Mouse (Mus musculus): Measurements from ENCODE around the gene Dcxr.
"Not testable (repeated sequence)": the region's sequence is repeated elsewhere in the genome, so short reads cannot be mapped to it uniquely, and the experiment has no call there.

Gene Dcxr

GRCm38 (mm10) chr11:120707969-120708368 lies 19.1 kb downstream of the Dcxr start:
- no peak for ATAC-seq (ENCODE audit: low TSS enrichment)

- no peak for ATAC-seq (ENCODE audit: low TSS enrichment)
Observed at GRCm38 (mm10) chr11:120707225-120707624, 19.9 kb downstream of the Dcxr start.

- no peak for ATAC-seq (ENCODE audit: low TSS enrichment)
Observed at GRCm38 (mm10) chr11:120706120-120706519, 21.0 kb downstream of the Dcxr start.

- ATAC-seq (ENCODE audit: low TSS enrichment): no peak
Observed at GRCm38 (mm10) chr11:120704486-120705325, 22.4 kb downstream of the Dcxr start.

GRCm38 (mm10) chr11:120703696-120704454 lies 23.2 kb downstream of the Dcxr start:
- no peak for ATAC-seq (ENCODE audit: low TSS enrichment)

DNA sequence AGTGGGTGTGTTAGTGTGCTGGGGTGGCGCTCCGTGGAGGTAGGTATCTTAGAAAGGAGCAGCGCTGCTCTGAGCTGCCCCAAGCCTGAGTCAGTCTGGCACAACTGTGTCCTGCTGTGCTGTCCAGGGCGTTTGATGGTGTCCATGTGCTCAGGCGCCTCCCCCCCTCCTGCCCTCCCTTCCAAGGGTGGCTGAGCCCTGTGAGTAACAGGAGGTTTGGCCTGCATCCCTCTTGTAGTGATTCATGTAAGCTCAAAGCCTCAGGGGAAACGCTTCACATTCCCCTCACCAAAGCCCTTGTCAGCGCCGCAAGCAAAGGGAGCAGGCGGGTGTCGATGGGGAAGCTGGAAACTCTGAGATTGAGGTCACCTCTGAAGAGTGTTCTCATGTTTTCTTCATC lies 29.3 kb downstream of the Dcxr start:
- ATAC-seq (ENCODE audit: low TSS enrichment): peak; percentile 23; the same call in 1 of the 2 replicates

GRCm38 (mm10) chr11:120696568-120696967 lies 30.5 kb downstream of the Dcxr start:
- ATAC-seq (ENCODE audit: low TSS enrichment): no peak

- ATAC-seq (ENCODE audit: low TSS enrichment): no peak
Observed at GRCm38 (mm10) chr11:120695641-120696040, 31.4 kb downstream of the Dcxr start.

DNA sequence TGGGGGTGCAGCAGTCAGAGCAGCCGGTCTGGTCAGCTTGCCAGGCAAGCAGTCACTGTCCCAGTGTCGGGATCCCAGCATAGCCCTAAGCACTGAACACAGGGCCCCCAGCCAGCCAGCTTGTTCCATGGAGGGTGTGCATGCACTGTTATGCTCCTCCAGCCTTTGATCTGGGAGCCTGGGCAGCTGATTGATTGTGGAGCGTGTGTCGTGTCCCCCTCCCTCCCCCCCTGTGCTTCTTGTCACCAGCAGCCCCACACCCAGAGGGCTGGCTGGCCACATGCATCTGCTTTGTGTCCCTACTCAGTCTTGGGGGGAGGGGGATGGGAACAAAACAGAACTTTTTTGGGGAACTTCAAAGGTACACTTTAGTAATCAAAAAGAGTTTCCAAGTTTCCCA lies 31.9 kb downstream of the Dcxr start:
- ATAC-seq (ENCODE audit: low TSS enrichment): no peak

- ATAC-seq (ENCODE audit: low TSS enrichment): no peak
Observed at GRCm38 (mm10) chr11:120693461-120693860, 33.6 kb downstream of the Dcxr start.

DNA sequence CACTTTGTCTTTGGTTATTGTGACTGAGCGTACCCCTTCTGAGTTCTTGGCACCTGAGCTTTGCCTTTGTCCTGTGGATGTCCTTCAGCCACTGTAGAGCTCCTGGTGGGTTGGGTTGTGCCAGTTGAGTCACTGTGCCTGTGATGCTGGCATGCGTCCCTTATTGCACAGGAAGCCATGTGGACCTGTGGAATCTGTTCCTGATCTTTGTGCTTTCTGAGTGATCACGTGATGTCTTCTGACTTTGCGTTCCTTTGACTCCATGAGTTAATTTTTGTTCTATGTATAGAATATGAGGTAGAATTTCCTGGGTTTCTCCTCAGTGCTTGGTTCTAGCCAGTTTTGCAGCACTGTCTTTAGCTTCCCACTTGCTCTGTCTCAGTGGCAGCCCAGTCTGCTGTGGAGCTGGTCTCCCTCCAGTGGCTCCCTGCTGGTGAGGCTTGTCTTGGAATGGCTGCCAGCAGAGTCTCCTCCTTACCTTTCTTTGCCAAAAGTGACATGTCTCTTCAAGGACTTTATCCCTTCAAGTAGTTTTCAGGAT lies 34.5 kb downstream of the Dcxr start:
- peak; percentile 77; the same call in 1 of the 2 replicates for ATAC-seq (ENCODE audit: low TSS enrichment)

- ATAC-seq (ENCODE audit: low TSS enrichment): no peak
Observed at GRCm38 (mm10) chr11:120689365-120689764, 37.7 kb downstream of the Dcxr start.

DNA sequence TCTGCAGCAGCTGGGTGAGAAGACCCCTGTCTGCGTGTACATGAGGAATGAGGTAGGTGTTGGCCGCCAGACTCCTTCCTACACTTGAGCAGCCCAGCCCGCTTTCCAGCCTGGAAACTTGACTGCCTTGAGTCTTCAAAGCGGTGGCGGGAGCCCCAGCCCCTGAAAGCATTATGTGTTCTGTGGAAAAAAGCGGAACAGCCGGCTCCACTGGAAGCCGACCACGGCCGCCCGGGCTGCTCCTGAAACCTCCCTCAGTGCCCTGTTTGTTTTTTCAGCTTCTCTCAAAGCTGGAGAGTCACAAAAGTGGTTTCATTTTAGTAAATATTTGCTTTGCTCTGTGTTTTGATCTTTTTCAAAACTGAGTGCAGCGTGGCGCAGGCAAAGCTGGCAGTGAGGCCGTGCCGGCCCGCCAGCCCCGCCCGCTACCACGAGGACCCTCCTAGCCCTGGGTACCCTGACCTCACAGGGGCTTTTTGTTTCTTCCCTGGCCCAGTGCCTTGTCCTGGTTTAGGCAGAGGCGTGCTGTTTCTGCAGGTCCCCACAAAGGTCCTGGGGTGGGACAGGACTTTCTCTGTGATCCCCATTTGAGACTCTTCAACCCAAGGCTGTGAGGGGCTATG lies 40.3 kb downstream of the Dcxr start:
- ATAC-seq (ENCODE audit: low TSS enrichment): no peak

DNA sequence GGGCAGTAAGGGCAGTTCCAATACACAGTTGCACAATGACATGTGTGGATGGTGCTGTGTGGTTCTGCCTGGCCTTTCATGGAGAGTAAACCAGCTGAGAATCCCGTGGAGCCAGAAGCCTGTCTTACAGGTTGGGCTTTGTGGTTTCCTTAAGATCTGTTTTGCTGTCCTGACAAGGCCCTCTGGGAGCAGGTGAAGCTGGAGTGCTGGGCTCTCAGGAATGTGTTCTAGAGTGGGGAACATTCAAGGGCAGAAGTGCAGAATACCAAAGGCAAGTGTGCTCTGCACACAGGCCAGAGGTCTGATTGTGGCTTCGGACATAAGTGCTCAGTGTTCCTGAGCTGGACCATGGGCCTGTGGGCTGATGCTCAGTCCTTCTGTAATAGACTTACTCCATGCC lies 42.4 kb downstream of the Dcxr start:
- ATAC-seq (ENCODE audit: low TSS enrichment): no peak

DNA sequence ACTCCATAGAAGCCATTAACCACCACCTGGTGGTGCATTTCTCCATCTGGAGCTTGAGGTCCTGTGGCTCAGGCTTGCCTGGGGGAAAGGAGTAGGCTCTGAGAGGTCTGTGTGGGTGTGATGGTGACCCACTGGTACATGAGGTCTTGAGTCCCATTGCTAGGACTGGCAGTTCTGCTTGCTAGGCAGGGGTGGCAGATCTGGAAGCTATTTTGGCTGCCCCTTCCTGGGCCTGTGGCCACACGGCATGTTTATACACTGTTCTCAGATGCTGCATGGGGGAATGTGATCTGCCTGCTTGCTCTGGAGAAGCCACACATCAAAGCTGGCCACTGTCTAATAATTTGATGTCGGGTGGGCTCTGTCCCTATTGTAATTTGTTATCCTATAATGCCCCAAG lies 43.0 kb downstream of the Dcxr start:
- ATAC-seq (ENCODE audit: low TSS enrichment): no peak

DNA sequence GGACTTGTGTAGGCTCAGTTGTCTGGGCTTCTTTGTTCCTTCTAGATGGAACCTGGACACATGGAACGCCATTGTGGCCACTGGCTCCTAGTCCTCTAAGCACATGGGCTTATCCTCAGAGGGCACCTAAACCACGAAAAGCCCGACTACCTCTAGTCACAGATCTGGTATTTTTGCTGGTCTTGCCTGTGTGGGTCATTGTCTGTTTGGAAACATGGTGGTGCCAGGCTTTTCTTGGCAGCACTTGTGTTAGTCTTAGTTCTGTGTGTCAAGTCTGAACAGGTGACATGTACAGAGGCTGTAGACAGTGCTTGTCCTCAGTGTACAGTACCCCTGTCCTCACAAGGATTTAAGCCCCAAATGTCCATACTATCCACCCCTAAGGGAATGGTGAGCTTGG lies 43.5 kb downstream of the Dcxr start:
- ATAC-seq (ENCODE audit: low TSS enrichment): no peak

DNA sequence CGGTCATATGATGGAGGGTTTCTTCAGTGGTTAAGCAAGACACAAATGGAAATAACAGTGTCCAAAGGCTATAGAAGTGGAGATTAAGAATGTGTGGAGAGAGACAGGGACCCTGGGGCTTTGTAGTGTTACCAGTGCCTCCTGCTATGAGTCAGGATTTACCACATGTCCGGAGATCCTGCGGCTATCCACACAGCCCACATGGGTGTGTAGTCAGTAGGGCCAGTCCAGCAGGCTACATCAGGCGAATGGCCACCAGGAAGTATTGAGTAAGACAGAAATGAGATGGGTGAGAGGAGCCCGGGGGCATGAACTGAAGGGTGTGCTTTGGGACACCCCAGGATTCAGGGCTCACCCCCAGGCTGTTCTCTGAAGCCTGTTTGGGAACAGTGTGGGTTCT lies 44.4 kb downstream of the Dcxr start:
- no peak for ATAC-seq (ENCODE audit: low TSS enrichment)

GRCm38 (mm10) chr11:120679909-120680308 lies 47.2 kb downstream of the Dcxr start:
- ATAC-seq (ENCODE audit: low TSS enrichment): no peak

- no peak for ATAC-seq (ENCODE audit: low TSS enrichment)
Observed at GRCm38 (mm10) chr11:120676951-120677350, 50.1 kb downstream of the Dcxr start.

DNA sequence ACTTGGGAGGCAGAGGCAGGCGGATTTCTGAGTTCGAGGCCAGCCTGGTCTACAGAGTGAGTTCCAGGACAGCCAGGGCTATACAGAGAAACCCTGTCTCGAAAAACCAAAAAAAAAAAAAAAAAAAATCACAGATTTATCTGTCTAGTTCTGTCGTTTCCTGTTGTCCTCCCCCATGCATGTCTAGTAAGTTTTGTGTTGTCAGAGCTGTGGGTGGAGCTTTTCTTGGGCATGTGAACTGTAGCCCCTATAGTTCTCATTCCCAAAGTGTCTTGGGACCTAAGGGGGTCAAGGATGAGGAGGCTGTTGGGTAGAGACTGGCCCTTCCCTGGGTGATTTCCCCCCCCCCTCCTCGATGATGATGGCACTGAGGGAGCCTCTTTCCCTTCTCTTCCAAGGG lies 51.2 kb downstream of the Dcxr start:
- ATAC-seq (ENCODE audit: low TSS enrichment): not testable (repeated sequence)
